Mouse (Mus musculus): Measurements from ENCODE around the gene Ina. TPM values are rescaled to one million over a fixed set of nuclear protein-coding genes. Genes with fewer than 3 reads are reported as not detected.
A peak's percentile ranks its signal among the peaks of the same experiment; 100 is the strongest.

Gene Ina
- polyA plus RNA-seq (2015; fragmentation: Nextera tagmentation; extraction: Ambion mirVana) = 680 and 687 TPM in 2 replicates

GRCm38 (mm10) chr19:47014447-47015381 lies at the start of gene Ina, which contains the start of gene Nt5c2:
Ina (plus strand) TSS chr19:47014698.
Nt5c2 (minus strand) TSS chr19:47015153.
- Histone ChIP-seq H3K36me3 (no peaks in the 10 kb centered on the region), H3K9me3 (no peaks in the 10 kb centered on the region), H3K27me3 (peaks cover 41% of the 10 kb centered on the region), H3K9ac (peak within 1 kb of the TSS; percentile 96), H3K27ac (replicated peaks) (peak within 1 kb of the TSS; percentile 97), H3K4me1 (replicated peaks) (peaks cover 21% of the 10 kb centered on the region), H3K4me3 (peak within 1 kb of the TSS; percentile 87), H3K4me2 (peak within 1 kb of the TSS; percentile 92)
- ATAC-seq (ENCODE audit: low read depth) = peak; percentile 86
- WGBS = under 1% methylated on average over 110 of the region's 124 CpGs

GRCm38 (mm10) chr19:46965496-46965895 lies 49.0 kb upstream of the Ina start:
- Histone ChIP-seq H3K9ac (no peak overlapping the region), H3K36me3 (no peaks in the 10 kb centered on the region), H3K4me3 (no peak overlapping the region), H3K27ac (replicated peaks) (no peak overlapping the region), H3K4me2 (no peak overlapping the region), H3K9me3 (no peaks in the 10 kb centered on the region), H3K27me3 (no peaks in the 10 kb centered on the region), H3K4me1 (replicated peaks) (peaks cover 14% of the 10 kb centered on the region)
- ATAC-seq (ENCODE audit: low read depth) = no peak

GRCm38 (mm10) chr19:46966330-46966729 lies 48.2 kb upstream of the Ina start:
- H3K27me3 ChIP-seq = no peaks in the 10 kb centered on the region
- no peaks in the 10 kb centered on the region for H3K9me3 ChIP-seq
- no peak overlapping the region for H3K9ac ChIP-seq
- no peaks in the 10 kb centered on the region for H3K36me3 ChIP-seq
- 94% methylated on average over 6 of the region's 6 CpGs for WGBS
- ATAC-seq (ENCODE audit: low read depth) = no peak
- no peak overlapping the region for H3K4me2 ChIP-seq
- no peak overlapping the region for H3K4me3 ChIP-seq
- H3K27ac ChIP-seq (replicated peaks) = no peak overlapping the region
- peaks cover 13% of the 10 kb centered on the region for H3K4me1 ChIP-seq (replicated peaks)

GRCm38 (mm10) chr19:46967861-46968260 lies 46.6 kb upstream of the Ina start:
- no peaks in the 10 kb centered on the region for H3K36me3 ChIP-seq
- H3K27ac ChIP-seq (replicated peaks) = no peak overlapping the region
- 41% methylated on average over 4 of the region's 4 CpGs for whole genome bisulfite sequencing
- H3K9ac ChIP-seq = no peak overlapping the region
- H3K4me3 ChIP-seq = no peak overlapping the region
- H3K4me1 ChIP-seq (replicated peaks) = peaks cover 17% of the 10 kb centered on the region
- H3K27me3 ChIP-seq = no peaks in the 10 kb centered on the region
- H3K9me3 ChIP-seq = no peaks in the 10 kb centered on the region
- no peak overlapping the region for H3K4me2 ChIP-seq
- ATAC-seq (ENCODE audit: low read depth) = no peak

- Histone ChIP-seq H3K27ac (replicated peaks) (no peak overlapping the region), H3K4me3 (no peak overlapping the region), H3K9ac (no peak overlapping the region), H3K4me1 (replicated peaks) (peaks cover 16% of the 10 kb centered on the region), H3K36me3 (no peaks in the 10 kb centered on the region), H3K9me3 (no peaks in the 10 kb centered on the region), H3K27me3 (no peaks in the 10 kb centered on the region), H3K4me2 (no peak overlapping the region)
- ATAC-seq (ENCODE audit: low read depth) = no peak
- 79% methylated on average over 5 of the region's 5 CpGs for WGBS
Observed at GRCm38 (mm10) chr19:46968833-46969232, 45.7 kb upstream of the Ina start.

- H3K27me3 ChIP-seq = no peaks in the 10 kb centered on the region
- no peaks in the 10 kb centered on the region for H3K9me3 ChIP-seq
- ATAC-seq (ENCODE audit: low read depth) = no peak
- no peak overlapping the region for H3K4me3 ChIP-seq
- peaks cover 16% of the 10 kb centered on the region for H3K4me1 ChIP-seq (replicated peaks)
- 84% methylated on average over 22 of the region's 22 CpGs for WGBS
- no peaks in the 10 kb centered on the region for H3K36me3 ChIP-seq
- no peak overlapping the region for H3K9ac ChIP-seq
- H3K4me2 ChIP-seq = no peak overlapping the region
- no peak overlapping the region for H3K27ac ChIP-seq (replicated peaks)
Observed at GRCm38 (mm10) chr19:46969286-46969985, 45.1 kb upstream of the Ina start.

GRCm38 (mm10) chr19:46970121-46970729 lies 44.3 kb upstream of the Ina start:
- WGBS = 57% methylated on average over 13 of the region's 13 CpGs
- H3K4me1 ChIP-seq (replicated peaks) = peaks cover 16% of the 10 kb centered on the region
- peak overlapping the region; percentile 35 for H3K27ac ChIP-seq (replicated peaks)
- H3K4me3 ChIP-seq = no peak overlapping the region
- no peaks in the 10 kb centered on the region for H3K9me3 ChIP-seq
- H3K9ac ChIP-seq = no peak overlapping the region
- no peaks in the 10 kb centered on the region for H3K36me3 ChIP-seq
- ATAC-seq (ENCODE audit: low read depth) = no peak
- no peaks in the 10 kb centered on the region for H3K27me3 ChIP-seq
- no peak overlapping the region for H3K4me2 ChIP-seq

GRCm38 (mm10) chr19:46971051-46971689 lies 43.3 kb upstream of the Ina start:
- Histone ChIP-seq H3K9me3 (no peaks in the 10 kb centered on the region), H3K4me1 (replicated peaks) (peaks cover 16% of the 10 kb centered on the region), H3K4me3 (no peak overlapping the region), H3K27me3 (no peaks in the 10 kb centered on the region), H3K4me2 (no peak overlapping the region), H3K9ac (peak overlapping the region; percentile 18), H3K36me3 (no peaks in the 10 kb centered on the region), H3K27ac (replicated peaks) (peak overlapping the region; percentile 90)
- 25% methylated on average over 8 of the region's 8 CpGs for WGBS
- ATAC-seq (ENCODE audit: low read depth) = peak; percentile 60; the same call in 1 of the 2 replicates

- WGBS = 46% methylated on average over 9 of the region's 9 CpGs
- Histone ChIP-seq H3K4me3 (no peak overlapping the region), H3K27me3 (no peaks in the 10 kb centered on the region), H3K4me1 (replicated peaks) (peaks cover 16% of the 10 kb centered on the region), H3K27ac (replicated peaks) (peak overlapping the region; percentile 90), H3K9ac (peak overlapping the region; percentile 18), H3K4me2 (no peak overlapping the region), H3K9me3 (no peaks in the 10 kb centered on the region), H3K36me3 (no peaks in the 10 kb centered on the region)
- 0 out of 2 replicates have a peak, but pooled peaks have one; percentile 45 for ATAC-seq (ENCODE audit: low read depth)
Observed at GRCm38 (mm10) chr19:46971712-46972111, 42.8 kb upstream of the Ina start.

- no peak overlapping the region for H3K4me2 ChIP-seq
- no peak overlapping the region for H3K4me3 ChIP-seq
- H3K9me3 ChIP-seq = no peaks in the 10 kb centered on the region
- ATAC-seq (ENCODE audit: low read depth) = 0 out of 2 replicates have a peak, but pooled peaks have one; percentile 18
- no peak overlapping the region for H3K9ac ChIP-seq
- no peaks in the 10 kb centered on the region for H3K27me3 ChIP-seq
- H3K27ac ChIP-seq (replicated peaks) = peak overlapping the region; percentile 90
- peaks cover 16% of the 10 kb centered on the region for H3K4me1 ChIP-seq (replicated peaks)
- 98% methylated on average over 3 of the region's 3 CpGs for WGBS
- H3K36me3 ChIP-seq = no peaks in the 10 kb centered on the region
Observed at GRCm38 (mm10) chr19:46972159-46972558, 42.3 kb upstream of the Ina start.

GRCm38 (mm10) chr19:46975565-46975964 lies 38.9 kb upstream of the Ina start:
- no peaks in the 10 kb centered on the region for H3K27me3 ChIP-seq
- H3K36me3 ChIP-seq = no peaks in the 10 kb centered on the region
- ATAC-seq (ENCODE audit: low read depth) = no peak
- H3K9ac ChIP-seq = no peak overlapping the region
- peaks cover 16% of the 10 kb centered on the region for H3K4me1 ChIP-seq (replicated peaks)
- H3K4me2 ChIP-seq = no peak overlapping the region
- 76% methylated on average over 4 of the region's 4 CpGs for WGBS
- H3K4me3 ChIP-seq = no peak overlapping the region
- no peak overlapping the region for H3K27ac ChIP-seq (replicated peaks)
- no peaks in the 10 kb centered on the region for H3K9me3 ChIP-seq
